Mouse (Mus musculus): ENCODE results near the gene Lima1.

DNA sequence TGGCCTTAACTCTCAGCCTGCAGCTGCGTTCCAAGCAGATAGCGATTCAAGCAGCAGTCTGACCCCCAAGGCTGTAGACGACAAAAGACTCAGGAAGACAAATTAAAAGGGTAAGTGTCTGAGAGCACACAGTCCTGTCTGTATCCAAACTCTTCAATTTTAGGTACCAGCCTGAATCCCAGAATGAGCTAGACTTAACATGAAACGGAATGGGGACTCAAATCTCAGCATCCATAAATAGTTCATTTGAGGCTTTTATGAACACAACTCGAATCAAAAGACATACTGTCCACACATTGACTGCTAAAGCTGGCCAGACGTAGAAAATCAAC is 56.2 kb downstream of the Lima1 start:
- TF ChIP-seq TCF12 (IDR thresholded peaks at IDR 0.05; ENCODE audit: insufficient read depth, poor library complexity, severe bottlenecking), result no peak
- TF ChIP-seq E2F4 (IDR thresholded peaks at IDR 0.05; ENCODE audit: insufficient read depth), result no peak
- TF ChIP-seq POLR2A (IDR thresholded peaks at IDR 0.05; ENCODE audit: insufficient read length, low read depth), result no peak
- TF ChIP-seq TCF3 (IDR thresholded peaks at IDR 0.05; ENCODE audit: insufficient read length, low read depth), result no peak
- TF ChIP-seq MYOG (IDR thresholded peaks at IDR 0.05; ENCODE audit: control insufficient read depth in 1 of 3, insufficient read depth in 1 of 3, insufficient read length in 2 of 3, low read depth in 2 of 3), result no peak
- TF ChIP-seq MYOD1 (IDR thresholded peaks at IDR 0.05; ENCODE audit: control insufficient read depth in 1 of 3, insufficient read length in 2 of 3, low read depth in 2 of 3), result no peak
- no peak for TF ChIP-seq USF1 (IDR thresholded peaks at IDR 0.05; ENCODE audit: low read depth)
- no peak for TF ChIP-seq CEBPB (IDR thresholded peaks at IDR 0.05; ENCODE audit: insufficient read depth, poor library complexity, severe bottlenecking)
- no peak for TF ChIP-seq SRF (IDR thresholded peaks at IDR 0.05; ENCODE audit: control insufficient read depth, insufficient read length, low read depth)
